1 mouse cellular context compared by ENCODE assay signal in the genomic region with DNA sequence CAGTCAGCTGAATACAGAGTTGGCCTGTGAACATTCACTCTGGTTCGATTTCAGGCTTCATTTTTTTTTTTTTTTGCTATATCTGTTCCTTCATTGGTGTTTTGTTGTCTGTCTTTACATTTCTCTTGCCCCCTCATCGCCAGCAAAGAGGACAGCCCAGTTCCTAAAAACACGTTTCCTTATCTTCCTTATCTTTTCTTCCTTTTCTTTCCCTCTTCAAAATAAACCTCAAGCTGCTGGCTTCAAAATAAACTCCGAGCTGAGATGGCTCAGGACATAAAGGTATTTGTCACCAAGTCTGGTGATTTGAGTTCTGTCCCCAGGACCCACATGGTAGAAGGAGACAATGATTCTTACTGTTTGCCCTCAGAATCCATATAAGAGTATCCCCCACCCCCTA.
TF ChIP-seq lines count a peak whose summit lies in the region.

No protein-coding gene starts in this region.

TF ChIP-seq in CH12.LX, 34 proteins besides CTCF, POLR2A, EP300 and RAD21 (continued from another document):
- TF ChIP-seq USF2 (conservative IDR thresholded peaks at IDR 0.05; ENCODE audit: low read depth, low read length) (no peak), JUND (conservative IDR thresholded peaks at IDR 0.05; ENCODE audit: low read depth, low read length) (no peak), TCF12 (IDR thresholded peaks at IDR 0.05; ENCODE audit: low read depth, low read length) (no peak), HCFC1 (IDR thresholded peaks at IDR 0.05; ENCODE audit: low read depth, low read length) (no peak), CHD2 (IDR thresholded peaks at IDR 0.05; ENCODE audit: low read length) (no peak), CHD1 (IDR thresholded peaks at IDR 0.05; ENCODE audit: low read depth, low read length) (no peak), ETS1 (conservative IDR thresholded peaks at IDR 0.05; ENCODE audit: low read depth, low read length) (no peak), SMC3 (IDR thresholded peaks at IDR 0.05; ENCODE audit: low read depth, low read length) (no peak), E2F4 (IDR thresholded peaks at IDR 0.05; ENCODE audit: insufficient replicate concordance, low read depth, low read length) (no peak), IRF4 (IDR thresholded peaks at IDR 0.05; ENCODE audit: low read depth, low read length) (no peak), UBTF (IDR thresholded peaks at IDR 0.05; ENCODE audit: low read depth, low read length) (no peak), ELF1 (IDR thresholded peaks at IDR 0.05; ENCODE audit: low read depth, low read length) (no peak), GABPA (IDR thresholded peaks at IDR 0.05; ENCODE audit: insufficient replicate concordance, low read depth, low read length) (no peak)
